Mouse (Mus musculus): Measurements from ENCODE around the gene Maml1.

GRCm38 (mm10) chr11:50269885-50270284 lies 22.2 kb downstream of the Maml1 start:
- TF ChIP-seq POLR2A (IDR thresholded peaks at IDR 0.05; ENCODE audit: control insufficient read depth, extremely low read depth, insufficient read depth, low read length, poor library complexity) (no peak), CTCF (IDR thresholded peaks at IDR 0.05; ENCODE audit: borderline replicate concordance, control insufficient read depth, extremely low read depth, insufficient read depth, low read length, poor library complexity) (no peak)

Measured in thymus, adult 2 months (tissue).